Mouse (Mus musculus): ENCODE results near the gene Pls1.

Pls1 gene

DNA sequence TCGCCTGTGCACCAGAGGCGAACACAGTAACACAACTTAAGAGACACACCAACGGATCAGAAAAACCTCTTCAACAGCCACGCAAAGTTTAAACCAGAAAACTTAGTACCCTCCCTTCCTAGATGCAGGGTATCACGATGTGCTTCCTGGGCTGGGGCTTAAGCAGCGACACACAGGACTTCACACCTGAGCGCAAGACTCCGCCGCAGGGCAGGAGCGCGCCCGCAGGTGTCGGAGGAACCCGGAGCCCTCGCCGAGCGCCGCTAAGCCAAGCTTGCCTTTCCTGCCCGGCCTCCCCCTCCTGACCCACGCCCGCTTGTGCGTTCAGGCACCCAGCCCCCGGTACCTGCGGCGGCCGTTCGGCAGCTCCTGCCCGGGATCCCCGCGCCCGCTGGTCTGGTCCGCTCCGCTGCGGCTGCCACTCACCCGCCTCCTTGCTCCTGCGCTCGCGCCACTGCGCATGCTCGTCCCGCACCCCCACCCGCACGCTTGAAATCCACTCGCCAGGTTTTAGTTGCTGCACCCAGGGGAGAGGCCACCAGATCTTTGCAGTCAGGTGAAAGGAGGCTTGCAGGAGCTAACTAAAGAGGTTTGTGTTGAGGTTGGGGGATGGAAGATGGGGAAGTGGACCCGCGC is at the start of gene Pls1:
Gene Pls1 (minus strand): TSS at position 487 of the 636 bp plus-strand sequence.
- peak; percentile 95 for DNase-seq

- DNase-seq, result no peak
Measured at GRCm38 (mm10) chr9:95882751-95883150, 37.6 kb upstream of the Pls1 start.

DNA sequence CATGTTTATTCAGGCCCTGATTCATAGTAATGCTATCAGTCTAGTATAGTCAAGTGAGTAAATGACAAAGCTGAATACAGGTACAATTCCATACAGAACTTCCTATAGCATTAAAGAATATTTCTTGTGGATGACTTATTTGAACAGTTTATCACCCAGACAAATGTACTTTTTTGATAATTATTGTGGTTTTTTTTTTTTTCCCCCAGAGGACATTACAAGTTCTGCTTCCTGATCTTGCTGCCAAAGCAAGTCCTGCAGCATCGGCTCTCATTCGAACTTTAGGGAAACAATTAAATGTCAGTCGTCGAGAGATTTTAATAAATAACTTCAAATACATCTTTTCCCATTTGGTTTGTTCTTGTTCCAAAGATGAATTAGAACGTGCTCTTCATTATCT is 33.1 kb upstream of the Pls1 start:
- no peak for DNase-seq

GRCm38 (mm10) chr9:95858027-95858570 is 13.0 kb upstream of the Pls1 start:
- DNase-seq, result no peak

GRCm38 (mm10) chr9:95857414-95858026 is 12.4 kb upstream of the Pls1 start, which contains the start of gene Atr:
Gene Atr, plus strand, starts transcription at chr9:95857597.
- DNase-seq, result peak; percentile 94

- DNase-seq, result peak; percentile 22
Measured at GRCm38 (mm10) chr9:95856004-95856403, 10.9 kb upstream of the Pls1 start.

DNA sequence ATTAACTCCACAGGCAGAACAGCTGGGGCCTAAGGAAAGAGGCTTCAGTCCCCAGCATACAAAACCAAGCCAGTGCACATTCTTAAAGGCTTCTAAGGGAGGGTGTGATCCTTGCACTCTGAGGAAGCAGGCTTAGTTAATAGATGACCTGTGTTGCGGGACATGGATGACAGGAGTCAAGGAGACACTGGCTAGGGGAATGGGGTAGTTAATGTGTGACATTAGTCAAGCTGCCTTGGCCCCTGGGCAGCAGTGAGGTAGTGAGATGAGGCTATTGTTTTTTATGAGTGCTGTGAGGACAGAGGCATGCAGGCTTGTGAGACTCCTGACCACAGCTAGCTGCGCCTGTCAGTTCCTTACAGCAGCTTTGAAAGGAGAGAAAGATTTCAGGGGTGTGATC is 9.8 kb upstream of the Pls1 start:
- no peak for DNase-seq

DNA sequence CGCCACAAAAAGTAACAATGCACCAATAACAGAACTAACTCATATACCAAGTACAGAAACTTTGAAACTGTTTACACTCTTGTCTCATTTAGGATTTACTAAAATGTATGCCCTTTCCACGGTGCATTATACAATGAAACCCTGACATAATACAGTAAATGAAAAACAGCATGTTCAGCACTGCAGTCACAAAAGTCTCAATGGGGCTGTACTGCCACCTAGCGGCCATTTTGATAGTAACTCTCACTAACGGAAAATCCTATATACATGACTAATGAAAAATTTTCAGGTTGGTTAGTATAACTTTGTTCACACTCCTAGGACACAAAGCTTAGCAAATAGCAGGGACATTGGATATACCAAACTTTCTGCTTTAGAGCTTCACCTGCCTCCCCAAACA is 7.8 kb upstream of the Pls1 start:
- DNase-seq, result peak; percentile 53

DNA sequence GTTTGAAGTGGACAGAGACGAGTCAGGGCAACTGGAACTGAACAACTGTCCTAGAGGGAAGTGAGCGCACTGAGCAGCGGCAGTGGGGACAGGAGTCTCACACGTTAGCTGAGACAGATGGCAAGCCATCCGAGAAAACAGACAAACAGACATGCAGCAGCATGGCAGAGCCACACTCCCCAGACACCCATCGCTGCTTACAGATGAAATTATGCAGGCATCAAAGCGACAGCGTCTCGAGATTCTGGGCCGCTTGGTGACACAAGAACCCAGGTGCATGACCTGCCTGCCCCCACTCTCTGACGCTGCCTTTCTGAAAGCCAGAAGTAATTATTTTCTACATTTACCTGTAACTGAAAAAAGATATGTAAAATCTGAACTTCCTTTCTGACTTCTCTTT is 6.6 kb upstream of the Pls1 start:
- DNase-seq, result no peak

- DNase-seq, result peak; percentile 24
Measured at GRCm38 (mm10) chr9:95845711-95846110, 600 bp upstream of the Pls1 start.

DNA sequence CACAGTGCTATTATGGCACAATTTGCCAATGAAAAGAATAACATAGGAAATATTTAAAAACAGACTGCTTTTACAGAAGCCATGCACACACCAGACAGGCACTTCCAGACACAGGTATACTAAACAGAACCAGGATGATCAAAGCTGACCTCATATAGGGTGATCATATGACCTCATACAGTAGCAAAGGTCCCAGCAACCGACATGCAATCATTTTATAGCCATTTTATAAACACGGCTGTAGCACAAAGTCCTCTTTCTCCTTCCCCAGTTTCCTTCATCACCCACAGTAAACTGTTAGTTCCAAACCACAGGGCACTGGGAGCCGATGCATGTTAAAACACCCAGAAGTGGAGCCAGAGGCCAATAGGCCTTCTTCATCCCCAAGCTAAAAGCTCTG is 5.7 kb downstream of the Pls1 start:
- no peak for DNase-seq

GRCm38 (mm10) chr9:95835741-95836140 is 9.4 kb downstream of the Pls1 start:
- no peak for DNase-seq

DNA sequence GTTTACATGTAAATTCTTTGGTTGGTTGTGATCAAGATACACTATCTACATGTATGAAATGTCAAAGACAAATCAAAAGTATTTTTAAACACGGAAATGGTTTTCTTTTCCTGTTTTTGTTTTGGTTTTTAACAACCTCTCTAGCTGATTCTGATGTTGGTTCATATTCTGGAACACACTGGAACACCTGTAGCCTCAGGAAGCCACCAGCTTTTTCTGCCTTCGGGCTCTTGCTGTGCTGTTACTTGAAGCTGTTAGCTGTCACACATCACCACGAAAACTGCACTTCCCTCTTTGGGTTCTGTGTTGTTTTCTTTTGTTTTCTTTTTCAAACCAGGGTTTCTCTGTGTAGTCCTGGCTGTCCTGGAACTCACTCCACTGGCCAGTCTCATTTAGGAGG is 10.3 kb downstream of the Pls1 start:
- no peak for DNase-seq

DNA sequence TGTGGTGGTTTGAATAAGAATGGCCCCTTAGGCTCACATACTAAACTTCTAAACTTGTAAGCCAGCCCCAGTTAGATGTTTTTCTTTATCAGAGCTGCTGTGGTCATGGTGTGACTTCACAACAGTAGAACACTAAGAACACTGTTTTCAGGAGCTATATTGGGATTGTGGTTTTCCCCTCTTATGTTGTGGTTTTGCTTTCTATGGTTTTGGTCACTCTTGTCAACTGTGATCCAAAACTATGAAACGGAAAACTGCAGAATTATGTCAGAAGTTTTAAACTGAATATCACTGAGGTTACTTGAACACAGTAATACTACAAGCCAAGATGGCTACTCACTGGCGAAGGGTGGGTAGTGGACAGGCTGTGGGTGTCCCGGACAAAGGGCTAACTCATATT is 12.4 kb downstream of the Pls1 start:
- no peak for DNase-seq

DNA sequence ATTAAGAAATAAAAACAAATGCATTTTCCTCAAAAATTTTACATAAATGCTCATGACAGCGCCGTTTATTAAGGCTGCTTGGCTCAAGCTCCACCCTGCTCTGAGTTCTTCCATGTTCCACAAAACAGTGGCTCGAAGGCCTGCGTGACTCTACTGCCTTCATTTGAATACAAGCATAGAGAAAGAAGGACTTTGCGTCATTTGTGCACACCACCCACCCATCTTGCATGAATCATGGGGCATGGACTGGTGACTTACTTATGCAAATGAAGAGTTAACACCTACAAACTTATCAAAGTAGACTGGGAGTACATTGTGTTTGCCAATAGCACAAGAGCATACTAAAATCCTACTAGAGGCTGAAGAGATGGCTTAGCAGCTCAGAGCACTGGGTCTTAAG is 17.5 kb downstream of the Pls1 start:
- no peak for DNase-seq

GRCm38 (mm10) chr9:95822531-95822930 is 22.6 kb downstream of the Pls1 start:
- DNase-seq, result no peak

GRCm38 (mm10) chr9:95815706-95816105 is 29.4 kb downstream of the Pls1 start:
- DNase-seq, result no peak

DNA sequence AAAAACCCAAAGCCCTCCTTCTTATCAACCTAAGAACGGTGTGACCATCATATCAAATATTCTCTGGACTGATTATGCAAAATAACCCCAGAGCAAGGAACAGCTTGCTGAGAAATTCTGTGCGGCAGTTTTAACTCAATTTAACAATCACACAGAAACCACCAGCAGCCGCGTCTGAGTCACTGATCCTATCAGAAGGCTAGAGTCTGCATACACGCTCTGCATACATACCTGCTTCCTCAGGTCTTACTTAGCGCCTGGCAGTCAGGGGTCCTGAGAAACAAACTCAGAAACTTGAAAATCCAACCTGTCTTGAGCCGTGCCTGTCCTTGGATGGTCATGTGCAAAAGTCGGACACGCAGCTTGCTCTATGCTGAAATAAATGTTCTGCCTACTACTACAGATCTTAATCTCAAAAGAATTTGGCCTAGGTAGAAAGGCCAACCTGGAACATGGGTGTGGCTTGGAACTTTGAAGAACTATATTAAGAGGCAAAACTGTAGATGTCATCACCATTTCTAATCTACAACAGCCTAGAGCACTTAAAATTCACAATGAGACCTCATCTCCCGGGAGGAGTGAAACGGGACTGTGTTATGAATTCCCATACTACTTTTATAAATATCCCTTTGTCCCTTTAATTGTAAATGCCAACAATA is 30.0 kb downstream of the Pls1 start:
- no peak for DNase-seq

DNA sequence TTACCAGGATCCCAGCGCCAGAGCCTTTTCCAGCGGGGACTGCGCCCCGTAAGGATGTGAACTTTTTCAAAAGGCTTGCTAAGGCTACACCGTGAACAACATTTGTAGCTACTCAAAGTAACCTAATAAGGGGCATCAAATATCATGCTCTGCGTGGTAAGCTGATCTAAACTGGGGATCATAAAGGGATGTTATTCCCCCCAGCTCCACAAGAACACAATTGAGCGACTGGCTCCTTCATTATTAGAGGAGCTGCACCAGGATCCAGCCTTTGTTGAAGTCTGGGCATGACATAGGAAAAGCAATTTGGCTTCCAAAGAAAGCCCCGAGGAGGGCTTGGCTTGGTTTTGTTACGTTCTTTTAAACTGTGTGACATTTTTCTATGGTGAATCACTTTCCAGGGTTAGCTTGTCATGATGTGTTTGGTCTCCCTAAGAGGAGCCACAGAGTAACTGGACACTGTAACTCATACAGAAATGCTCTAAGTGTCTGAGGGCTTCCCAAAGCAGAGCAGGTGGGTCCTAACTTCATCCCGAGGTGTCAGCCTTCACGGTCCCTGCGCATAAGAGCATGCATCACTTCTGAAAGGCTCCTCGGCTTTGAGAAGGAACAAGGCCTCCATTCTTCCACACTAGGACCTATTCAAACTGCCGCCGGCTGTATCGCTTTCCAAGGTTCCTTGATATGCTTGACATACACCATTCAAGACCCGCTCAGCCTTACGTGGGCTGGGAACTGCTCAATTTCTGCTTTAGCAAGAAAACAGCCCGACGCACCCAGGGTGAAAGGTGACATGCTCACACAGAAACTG is 31.2 kb downstream of the Pls1 start:
- no peak for DNase-seq

DNA sequence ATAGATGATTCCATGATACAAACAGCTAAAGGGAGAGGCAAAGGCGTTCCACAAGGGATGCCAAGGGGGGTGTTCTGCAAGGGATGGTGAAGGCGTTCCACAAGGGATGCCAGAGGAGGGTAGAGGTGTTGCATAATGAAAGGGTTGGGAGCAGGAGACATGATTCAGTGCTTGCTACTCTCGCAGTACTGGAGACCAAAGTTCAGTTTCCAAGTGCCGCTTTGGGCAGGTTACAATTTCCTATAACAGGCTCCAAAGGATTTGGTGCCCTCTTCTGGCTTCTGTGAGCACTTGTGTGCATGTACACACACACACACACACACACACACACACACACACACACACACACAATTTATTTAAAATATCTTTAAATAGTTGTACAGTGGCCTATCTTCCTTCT is 33.3 kb downstream of the Pls1 start:
- no peak for DNase-seq

GRCm38 (mm10) chr9:95809596-95809995 is 35.5 kb downstream of the Pls1 start:
- no peak for DNase-seq

GRCm38 (mm10) chr9:95805449-95805848 is 39.7 kb downstream of the Pls1 start:
- DNase-seq, result peak; percentile 27

- DNase-seq, result no peak
Measured at GRCm38 (mm10) chr9:95803783-95804182, 41.3 kb downstream of the Pls1 start.

Data from cerebellum, adult 9-11 months (tissue).